Mouse (Mus musculus) embryo, embryonic 10.5 days (tissue): ENCODE data around the gene Myo1e.

Experiments used
- DNase-seq: peaks from one replicate; pipeline ENCODE4 v3.0.0-alpha.2; 2015; ENCODE audit warnings: low spot score

Gene Myo1e

GRCm38 (mm10) chr9:70207151-70207831, at the start of gene Myo1e:
Gene Myo1e, plus strand, starts transcription at chr9:70207350.
- DNase-seq, result peak; percentile 96

GRCm38 (mm10) chr9:70160071-70160470, 47.1 kb upstream of the Myo1e start:
- no peak for DNase-seq

- DNase-seq, result no peak
Measured at GRCm38 (mm10) chr9:70168973-70169372, 38.2 kb upstream of the Myo1e start.

GRCm38 (mm10) chr9:70174291-70174848, 32.8 kb upstream of the Myo1e start:
- no peak for DNase-seq

GRCm38 (mm10) chr9:70174896-70175295, 32.3 kb upstream of the Myo1e start:
- no peak for DNase-seq

GRCm38 (mm10) chr9:70176291-70176690, 30.9 kb upstream of the Myo1e start:
- DNase-seq, result no peak

GRCm38 (mm10) chr9:70181719-70182118, 25.4 kb upstream of the Myo1e start:
- DNase-seq, result no peak

DNA sequence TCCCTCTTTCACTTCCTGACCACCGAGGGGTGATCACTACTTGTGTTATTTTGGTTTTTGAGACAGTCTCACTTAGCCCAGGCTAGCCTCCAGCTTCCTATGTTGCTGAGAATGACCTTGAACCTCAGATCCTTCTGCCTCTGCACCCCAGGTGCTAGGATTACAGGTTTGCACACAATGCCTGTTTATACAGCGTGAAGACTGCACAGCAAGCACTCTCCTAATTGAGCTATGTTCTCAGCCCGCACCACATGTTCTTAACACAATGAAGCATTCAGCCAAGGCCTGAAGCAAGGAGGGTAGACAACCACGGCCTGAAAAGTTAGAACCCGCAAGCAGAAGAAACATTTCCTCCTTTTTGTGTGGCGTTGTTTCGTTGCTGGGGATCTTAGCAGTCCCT, 24.5 kb upstream of the Myo1e start:
- DNase-seq, result peak; percentile 27

GRCm38 (mm10) chr9:70192336-70192735, 14.8 kb upstream of the Myo1e start:
- DNase-seq, result no peak

- DNase-seq, result no peak
Measured at GRCm38 (mm10) chr9:70194622-70195021, 12.5 kb upstream of the Myo1e start.

GRCm38 (mm10) chr9:70196956-70197659, 10.0 kb upstream of the Myo1e start:
- no peak for DNase-seq

- DNase-seq, result no peak
Measured at GRCm38 (mm10) chr9:70197992-70198391, 9.2 kb upstream of the Myo1e start.

DNA sequence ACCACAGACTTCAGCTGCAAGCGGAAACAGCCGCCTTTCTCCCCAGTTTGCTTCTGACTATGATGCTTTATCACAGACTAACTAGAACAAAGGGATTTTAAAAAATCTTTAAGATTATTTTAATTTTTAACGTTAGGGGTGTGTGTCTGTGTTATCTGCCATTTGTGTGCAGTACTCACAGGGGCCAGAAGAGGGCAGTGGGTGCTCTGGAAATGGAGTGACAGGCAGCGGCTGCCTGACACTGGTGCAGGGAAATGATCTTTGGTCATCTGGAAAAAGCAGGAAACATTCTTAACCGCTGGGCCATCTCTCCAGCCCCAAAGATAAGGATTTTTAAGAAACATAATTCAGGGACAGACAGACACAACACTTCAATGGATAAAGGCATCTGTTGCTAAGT, 4.4 kb upstream of the Myo1e start:
- peak; percentile 64 for DNase-seq

- peak; percentile 17 for DNase-seq
Measured at GRCm38 (mm10) chr9:70203267-70204076, 3.7 kb upstream of the Myo1e start.

- DNase-seq, result peak; percentile 50
Measured at GRCm38 (mm10) chr9:70207981-70208521, 901 bp downstream of the Myo1e start.

DNA sequence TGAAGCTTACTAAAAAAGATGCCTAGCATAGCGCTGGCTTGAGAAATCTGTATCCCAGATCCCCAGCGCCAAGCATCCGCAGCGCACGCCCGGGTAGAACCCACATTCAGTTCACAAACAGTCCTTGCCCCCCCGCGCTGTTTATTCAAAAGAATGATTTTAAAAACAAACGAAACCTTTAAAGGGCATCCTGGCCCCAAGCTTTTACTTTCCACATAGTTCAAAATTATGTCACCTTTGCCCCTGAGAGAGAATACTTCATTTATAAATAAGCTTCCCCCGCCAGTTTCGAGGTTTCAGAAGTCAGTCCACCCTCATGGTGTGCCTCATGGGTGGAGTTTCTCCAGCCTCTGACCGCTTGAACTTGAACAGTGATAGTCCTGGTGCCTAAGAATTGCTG, 1.6 kb downstream of the Myo1e start:
- peak; percentile 30 for DNase-seq

- peak; percentile 30 for DNase-seq
Measured at GRCm38 (mm10) chr9:70209296-70210049, 2.3 kb downstream of the Myo1e start.

- DNase-seq, result no peak
Measured at GRCm38 (mm10) chr9:70211638-70212037, 4.5 kb downstream of the Myo1e start.

DNA sequence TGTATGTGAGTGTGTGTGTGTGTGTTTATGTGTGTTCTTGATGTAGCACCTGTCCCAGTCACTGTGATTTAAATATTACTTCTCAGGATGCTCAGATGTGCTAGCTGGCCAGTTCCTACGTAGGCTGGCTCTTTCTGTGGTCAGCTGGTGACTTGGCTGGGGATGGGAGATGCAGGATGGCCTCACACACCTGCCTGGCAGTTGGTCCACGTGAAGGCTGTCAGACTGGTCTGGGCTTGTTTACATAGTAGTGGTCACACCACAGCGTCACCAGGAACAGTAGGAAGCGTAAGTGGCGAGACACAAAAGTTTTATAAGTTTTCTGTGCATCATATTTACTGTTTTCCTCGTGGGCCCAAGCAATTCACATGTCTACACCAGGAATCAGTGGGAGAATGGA, 9.4 kb downstream of the Myo1e start:
- DNase-seq, result no peak

GRCm38 (mm10) chr9:70219295-70219931, 12.3 kb downstream of the Myo1e start:
- DNase-seq, result no peak
